Mouse (Mus musculus) embryo, embryonic 11.5 days (tissue): Measurements from ENCODE around the gene Tank.

Source experiments
- DNase-seq: peaks from one replicate; pipeline ENCODE4 v3.0.0-alpha.2; 2012; ENCODE audit warnings: low read depth, low spot score

Gene Tank

GRCm38 (mm10) chr2:61578433-61578832 is at the start of gene Tank:
TSS of gene Tank (plus strand) at chr2:61578585.
- DNase-seq, result no peak

- no peak for DNase-seq
Observed at GRCm38 (mm10) chr2:61532326-61532725, 46.1 kb upstream of the Tank start.

- no peak for DNase-seq
Observed at GRCm38 (mm10) chr2:61533131-61533530, 45.3 kb upstream of the Tank start.

DNA sequence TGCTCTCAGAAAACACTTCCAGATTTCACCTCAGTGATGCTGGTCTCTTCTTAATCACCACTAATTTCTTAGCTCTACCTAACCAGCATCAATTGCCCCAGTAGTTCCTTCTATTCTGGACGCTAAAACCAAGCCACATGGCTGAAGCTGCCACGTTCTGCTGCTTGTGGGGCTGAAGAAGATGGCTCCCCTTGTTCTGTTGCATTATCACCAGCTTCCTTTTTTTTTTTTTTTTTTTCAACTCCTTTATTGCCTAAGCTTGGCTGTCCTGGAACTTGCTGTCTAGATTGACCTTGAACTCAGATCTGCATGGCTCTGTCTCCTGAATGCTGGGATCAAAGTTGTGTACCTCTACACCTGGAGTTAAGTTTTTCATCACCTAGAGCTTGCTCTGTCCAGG is 41.5 kb upstream of the Tank start:
- no peak for DNase-seq

DNA sequence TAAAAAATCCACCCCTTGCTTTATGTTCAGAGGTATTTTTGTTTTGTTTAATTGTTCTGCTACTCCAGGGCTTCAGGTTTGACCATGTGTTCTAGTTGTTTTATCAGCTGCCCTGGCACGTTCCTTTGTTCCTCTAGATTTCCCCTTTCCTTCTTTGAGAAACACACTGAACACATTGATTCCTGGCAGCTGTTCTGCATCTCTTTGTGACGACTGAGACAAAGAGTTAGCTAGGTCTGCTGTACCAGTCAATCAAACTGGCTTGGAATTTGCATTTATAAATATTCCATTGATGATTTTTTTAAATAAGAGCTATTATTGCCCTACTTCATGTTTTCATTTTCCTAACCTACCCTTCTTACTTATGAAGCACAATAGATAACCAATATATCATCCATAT is 39.0 kb upstream of the Tank start:
- no peak for DNase-seq

DNA sequence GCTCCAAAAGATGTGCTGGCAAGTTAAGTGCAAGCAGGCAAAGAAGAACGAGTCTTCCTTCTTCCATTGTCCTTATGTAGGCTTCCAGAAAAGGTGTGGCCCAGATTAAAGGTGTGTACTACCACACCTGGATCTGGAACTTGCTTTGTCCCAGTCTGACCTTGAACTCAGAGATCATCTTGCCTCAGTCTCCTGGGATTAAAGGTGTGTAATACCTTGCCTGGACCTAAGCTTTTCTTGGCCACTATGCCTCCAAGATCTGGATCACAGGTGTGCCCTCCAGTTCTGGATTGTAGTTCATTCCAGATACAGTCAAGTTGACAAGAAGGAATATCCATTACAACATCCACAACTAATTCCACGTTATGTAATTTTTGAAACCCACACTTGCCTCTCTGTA is 36.0 kb upstream of the Tank start:
- no peak for DNase-seq

DNA sequence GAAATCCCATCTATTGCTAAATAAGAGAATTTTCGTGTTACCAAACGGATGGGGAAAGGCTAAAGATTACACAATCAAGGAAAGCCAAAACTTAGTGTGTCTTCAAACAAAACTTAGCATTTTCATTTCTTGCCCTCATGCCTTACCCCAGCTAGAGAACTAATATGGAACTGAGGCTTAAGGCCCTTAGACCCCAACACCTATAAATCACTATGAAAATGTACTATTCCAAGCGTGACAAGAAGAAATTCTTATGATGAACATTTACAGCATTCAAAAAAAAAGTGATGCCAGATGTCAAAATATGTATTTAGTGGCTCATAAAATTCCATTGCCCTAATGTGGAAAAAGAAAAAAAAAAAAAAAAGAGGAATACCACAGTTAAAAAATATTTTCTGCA is 32.7 kb upstream of the Tank start:
- no peak for DNase-seq

DNA sequence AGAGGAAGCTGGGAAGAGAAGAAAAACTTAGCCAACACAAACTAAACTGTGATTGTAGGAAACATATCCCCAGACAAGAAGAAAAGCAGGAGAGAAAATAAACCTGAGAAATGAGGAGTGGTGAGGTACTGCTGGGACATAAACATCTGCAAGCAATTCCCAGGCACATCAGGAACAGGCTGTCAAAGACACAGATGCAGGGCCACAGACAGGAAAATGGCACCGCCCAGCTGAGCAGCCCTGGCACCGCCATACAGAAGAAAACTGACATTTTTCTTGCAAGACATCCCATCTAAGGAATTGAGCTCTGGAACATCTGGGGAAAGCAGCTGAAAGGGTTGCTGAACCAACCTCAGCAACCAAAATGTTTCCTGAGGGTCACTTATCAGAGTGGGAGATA is 30.4 kb upstream of the Tank start:
- no peak for DNase-seq

DNA sequence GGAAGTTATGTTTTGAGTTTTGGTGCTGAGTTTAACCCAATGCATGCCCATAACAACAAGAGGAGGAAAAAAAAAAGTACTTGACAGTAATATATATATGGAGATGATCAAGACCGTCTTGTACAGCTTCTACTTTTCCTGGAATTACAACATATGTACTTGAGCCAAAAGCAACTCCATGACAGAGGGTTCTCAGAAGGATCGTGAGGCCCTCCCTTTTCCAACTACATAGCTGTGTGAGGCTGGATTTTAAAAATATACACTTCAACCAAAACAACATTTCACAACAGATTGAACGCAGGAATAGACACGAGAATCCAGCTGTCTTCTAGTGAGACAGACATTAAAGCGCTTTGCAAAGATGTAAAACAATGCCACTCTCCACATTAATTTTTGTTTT is 26.7 kb upstream of the Tank start:
- DNase-seq, result no peak

- no peak for DNase-seq
Observed at GRCm38 (mm10) chr2:61555367-61555766, 23.0 kb upstream of the Tank start.

DNA sequence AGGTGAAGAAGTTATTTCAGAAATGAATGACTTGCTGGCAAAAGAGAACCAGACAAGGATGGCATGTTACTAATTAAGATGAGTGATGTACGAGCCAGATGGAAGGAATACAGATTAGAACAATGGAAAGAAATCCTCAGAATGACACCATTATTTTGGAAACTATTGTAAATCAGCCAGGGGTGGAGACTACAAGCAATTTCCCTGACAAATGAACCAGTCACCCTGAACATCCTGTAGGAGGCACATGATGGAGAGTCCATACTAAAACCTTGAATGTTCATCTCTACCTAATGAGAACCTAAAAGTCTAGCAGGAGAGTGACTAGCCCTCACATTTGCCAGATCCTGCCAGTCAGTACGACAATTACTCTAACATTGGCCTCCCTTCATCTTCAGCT is 22.6 kb upstream of the Tank start:
- DNase-seq, result no peak

DNA sequence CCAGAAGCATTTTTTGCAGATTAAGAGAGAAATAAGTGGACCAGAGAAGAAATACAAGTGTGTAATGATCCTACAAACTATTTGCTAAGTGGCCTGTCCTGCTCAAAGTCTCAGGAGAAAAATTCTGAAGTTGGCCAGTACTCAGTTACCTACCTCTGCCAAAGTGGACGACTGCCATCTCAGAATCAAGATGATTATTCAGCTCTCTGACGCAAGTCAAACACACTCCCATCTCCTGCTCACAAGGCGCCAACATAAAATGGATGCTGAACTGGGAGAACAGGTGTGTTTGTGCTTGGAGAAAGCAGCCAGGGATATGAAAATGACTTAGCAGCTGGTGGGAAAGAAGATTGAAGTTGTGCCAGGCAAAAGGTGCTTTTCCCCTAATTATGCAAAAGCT is 21.7 kb upstream of the Tank start:
- no peak for DNase-seq

- no peak for DNase-seq
Observed at GRCm38 (mm10) chr2:61557848-61558471, 20.4 kb upstream of the Tank start.

- no peak for DNase-seq
Observed at GRCm38 (mm10) chr2:61561058-61561457, 17.3 kb upstream of the Tank start.

- DNase-seq, result no peak
Observed at GRCm38 (mm10) chr2:61563202-61563601, 15.2 kb upstream of the Tank start.

DNA sequence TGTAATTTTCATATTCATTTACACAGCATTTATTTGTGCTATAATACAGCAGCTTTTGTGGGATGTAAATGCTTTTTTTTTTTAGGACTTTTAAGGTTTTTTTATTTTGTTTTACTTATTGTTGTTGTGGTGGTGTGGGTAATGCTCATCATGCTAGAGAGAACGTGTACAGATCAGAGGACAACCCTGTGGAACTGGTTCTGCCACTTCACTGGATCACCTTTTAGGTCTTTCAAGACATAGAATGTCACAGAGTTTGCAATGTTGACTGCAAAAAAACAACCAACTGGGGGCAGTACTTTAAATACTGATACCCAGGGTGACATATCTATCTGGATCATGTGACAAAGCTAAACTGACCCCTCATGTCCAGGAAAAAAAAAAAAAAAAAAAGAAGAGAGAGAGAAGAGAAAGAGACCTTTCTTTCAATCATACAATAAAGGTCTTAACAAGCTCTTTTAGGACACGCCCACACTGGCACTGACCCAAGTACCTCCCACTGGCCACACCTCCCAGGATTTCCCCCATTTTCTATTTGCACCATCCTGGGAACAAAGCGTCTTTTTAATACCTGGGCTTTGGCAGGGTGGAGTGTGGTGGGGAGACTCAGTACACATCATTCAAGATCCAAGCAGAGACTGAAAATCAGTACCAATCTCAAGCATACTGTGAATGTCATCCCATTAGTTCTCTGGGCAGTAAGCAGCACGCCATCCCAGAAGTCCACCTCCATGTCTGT is 11.2 kb upstream of the Tank start:
- no peak for DNase-seq

GRCm38 (mm10) chr2:61569181-61569580 is 9.2 kb upstream of the Tank start:
- no peak for DNase-seq

GRCm38 (mm10) chr2:61571343-61571955 is 6.9 kb upstream of the Tank start:
- DNase-seq, result no peak

DNA sequence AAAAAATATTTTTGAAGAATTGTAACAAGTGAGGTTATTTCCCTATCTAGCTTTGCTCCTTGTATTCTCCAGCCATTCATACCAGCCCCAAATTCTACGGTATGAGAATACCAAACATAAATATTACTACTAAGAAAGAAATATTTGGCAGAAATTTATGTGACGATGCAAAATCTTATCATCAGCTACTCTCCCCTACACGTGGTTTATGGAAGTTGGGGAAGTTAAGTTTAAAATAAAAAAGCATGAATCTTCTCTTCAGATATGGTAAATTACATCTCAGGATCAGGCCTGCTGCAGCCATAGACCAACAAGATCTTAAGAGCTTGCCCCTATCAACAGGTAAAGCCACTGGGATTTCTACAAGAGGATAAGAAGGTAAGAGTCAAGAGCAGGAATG is 1.9 kb upstream of the Tank start:
- DNase-seq, result no peak

DNA sequence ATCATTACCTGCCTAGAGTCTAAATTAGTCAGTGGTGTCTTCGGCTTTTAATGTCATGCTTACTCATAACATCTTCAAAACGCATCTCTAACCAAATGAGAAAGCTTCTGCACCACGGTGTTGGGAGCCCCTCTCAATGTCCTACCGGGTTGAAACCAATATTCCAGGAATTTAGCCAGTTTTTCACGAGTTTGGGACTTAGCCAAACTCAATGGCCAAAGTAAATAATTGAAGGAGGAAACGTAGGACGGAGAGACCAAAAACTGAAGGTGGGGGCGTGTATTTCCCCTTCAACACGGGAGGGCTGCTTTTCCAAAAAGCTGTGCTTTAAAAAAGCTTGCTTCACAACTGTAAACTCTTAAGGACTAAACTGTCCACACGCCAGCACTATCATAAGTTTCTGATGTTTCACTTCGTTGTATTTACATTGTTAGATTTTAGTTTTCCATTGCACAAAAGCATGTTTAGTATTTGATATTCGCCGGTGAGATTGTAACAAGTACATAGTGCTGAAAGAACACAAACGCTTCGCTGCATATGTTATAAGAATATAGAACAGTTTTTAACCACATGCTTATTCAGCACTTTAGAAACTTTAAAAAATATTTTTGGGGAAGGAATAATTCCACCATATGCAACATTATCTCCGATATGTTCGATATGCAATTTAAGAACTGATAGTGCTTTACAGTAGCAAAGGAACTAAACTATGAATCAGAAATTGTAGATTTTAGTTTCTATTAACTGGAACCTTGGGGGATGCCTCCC is 1.3 kb upstream of the Tank start:
- no peak for DNase-seq

GRCm38 (mm10) chr2:61577696-61578062 is 706 bp upstream of the Tank start:
- no peak for DNase-seq

GRCm38 (mm10) chr2:61579501-61579990 is 1.2 kb downstream of the Tank start:
- peak; percentile 43 for DNase-seq
